Mouse (Mus musculus) kidney, adult 2 months (tissue): ENCODE results near the gene Serpine2.

Source experiments
- CTCF ChIP-seq: fragments of 200-500 bp; conservative IDR thresholded peaks from 2 replicates; pipeline ENCODE4 v1.5.1; 2011; ENCODE audit warnings: low read depth, mild to moderate bottlenecking, control low read depth, low read length, moderate library complexity, mixed read lengths; ENCODE audit not compliant: insufficient read depth, insufficient read length
- POLR2A ChIP-seq: fragments of 200-500 bp; IDR thresholded peaks from one replicate; pipeline ENCODE4 v1.6.1; 2011; ENCODE audit warnings: low read depth, low read length, control low read depth

DNA sequence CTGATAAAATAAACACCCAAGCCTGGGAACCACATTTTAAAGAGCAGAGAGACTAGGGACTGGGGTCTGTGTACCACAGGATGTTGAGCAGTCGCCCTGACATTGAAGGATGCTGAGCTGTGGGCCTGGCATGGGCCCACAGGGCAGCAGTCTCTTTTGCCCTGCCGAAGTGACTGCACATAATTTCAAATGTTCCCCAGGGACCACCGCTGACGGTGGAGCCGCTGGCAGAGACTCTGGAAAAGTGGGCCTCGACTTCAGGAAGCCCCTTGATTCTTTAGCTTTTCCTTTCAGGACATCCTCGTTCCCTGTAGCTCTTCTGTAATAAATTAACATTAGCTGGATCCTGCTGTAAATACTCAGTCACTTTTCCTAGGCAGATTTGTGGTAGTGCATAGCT lies 103.8 kb downstream of the Serpine2 start:
- TF ChIP-seq CTCF (no peak), POLR2A (no peak)
